Mouse (Mus musculus) embryonic fibroblast, embryonic 13.5 days (primary cell): ENCODE measurements around the gene Rasgef1a.

Source experiments
- CTCF ChIP-seq: IDR thresholded peaks from 2 replicates; pipeline ENCODE4 v1.5.1; 2011; ENCODE audit warnings: mild to moderate bottlenecking, control low read depth, low read length, moderate library complexity, borderline replicate concordance; ENCODE audit not compliant: insufficient read depth
- POLR2A ChIP-seq: IDR thresholded peaks from 2 replicates; pipeline ENCODE4 v1.6.1; 2011; ENCODE audit warnings: low read depth, mild to moderate bottlenecking, control low read depth, low read length, moderate library complexity

GRCm38 (mm10) chr6:118027036-118027435, 15.8 kb downstream of the Rasgef1a start:
- no peak for TF ChIP-seq CTCF
- no peak for TF ChIP-seq POLR2A
